Mouse (Mus musculus) hindbrain, embryonic 12.5 days (tissue): ENCODE results near the gene Fancf. TPM values are rescaled to one million over a fixed set of nuclear protein-coding genes. Genes with fewer than 3 reads are reported as not detected.

Source experiments
- ATAC-seq: fragments of 200-750 bp; cut with Nextera tagmentation; 2 replicates; pipeline ENCODE4 v1.8.0; 2017; ENCODE audit warnings: moderate TSS enrichment; ENCODE audit not compliant: low FRiP score
- H3K27ac ChIP-seq: fragments of 300-500 bp; sonication (generic); 2 replicates; pipeline ENCODE4 v1.5.1; 2016; ENCODE audit warnings: mild to moderate bottlenecking
- H3K27me3 ChIP-seq: fragments of 300-500 bp; sonication (generic); 2 replicates; pipeline ENCODE4 v1.6.1; 2016; ENCODE audit warnings: mild to moderate bottlenecking
- H3K36me3 ChIP-seq: fragments of 300-500 bp; sonication (generic); 2 replicates; pipeline ENCODE4 v1.6.1; 2016; ENCODE audit warnings: mild to moderate bottlenecking
- H3K4me1 ChIP-seq: fragments of 300-500 bp; sonication (generic); 2 replicates; pipeline ENCODE4 v1.6.1; 2016
- H3K4me2 ChIP-seq: fragments of 300-500 bp; sonication (generic); replicated peaks from 2 replicates; pipeline ENCODE4 v1.6.1; 2016; ENCODE audit warnings: mild to moderate bottlenecking
- H3K4me3 ChIP-seq: fragments of 300-500 bp; sonication (generic); 2 replicates; pipeline ENCODE4 v1.5.1; 2016; ENCODE audit warnings: mild to moderate bottlenecking
- H3K9ac ChIP-seq: fragments of 300-500 bp; sonication (generic); 2 replicates; pipeline ENCODE4 v1.6.1; 2016; ENCODE audit warnings: mild to moderate bottlenecking, moderate library complexity
- H3K9me3 ChIP-seq: fragments of 300-500 bp; sonication (generic); replicated peaks from 2 replicates; pipeline ENCODE4 v1.6.1; 2016; ENCODE audit warnings: mild to moderate bottlenecking
- WGBS: fragments of 180-500 bp; shearing (Covaris S2); methylation state at CpG from one replicate; pipeline ENCODE4 v1.1.7; 2016; 5-methylcytosine and 5-hydroxymethylcytosine counted together
- polyA plus RNA-seq: library from polyadenylated mRNA; unstranded; fragments of >200 nt; fragmentation: Nextera tagmentation; extraction: Ambion mirVana; gene quantifications from 2 replicates; pipeline ENCODE4 v1.2.1, GENCODE M21; 2016

Gene Fancf
- polyA plus RNA-seq: 14.0 and 15.4 TPM in 2 replicates

- under 1% methylated on average over 36 of the region's 43 CpGs for WGBS
- ATAC-seq: peak; percentile 99
Measured at GRCm38 (mm10) chr7:51862097-51862492, at the start of gene Fancf. TSS of gene Fancf (minus strand) at chr7:51862267.

GRCm38 (mm10) chr7:51899066-51899465 lies 37.0 kb upstream of the Fancf start:
- no peak overlapping the region for H3K4me3 ChIP-seq
- 65% methylated on average over 6 of the region's 6 CpGs for WGBS

More at GRCm38 (mm10) chr7:51862097-51862492, at the start of gene Fancf:
- peak within 1 kb of the TSS; percentile 56 for H3K4me3 ChIP-seq
- H3K36me3 ChIP-seq: peaks cover 4% of the 10 kb centered on the region; the same call in 1 of the 2 replicates
- peak within 1 kb of the TSS; percentile 78 for H3K4me2 ChIP-seq
- H3K4me1 ChIP-seq: peaks cover 23% of the 10 kb centered on the region
- peak within 1 kb of the TSS; percentile 98 for H3K27ac ChIP-seq
- no peaks in the 10 kb centered on the region for H3K27me3 ChIP-seq
- peak within 1 kb of the TSS; percentile 76 for H3K9ac ChIP-seq
- H3K9me3 ChIP-seq: no peaks in the 10 kb centered on the region

GRCm38 (mm10) chr7:51894939-51895338 lies 32.9 kb upstream of the Fancf start:
- WGBS: 46% methylated on average over 2 of the region's 2 CpGs

More at GRCm38 (mm10) chr7:51899066-51899465, 37.0 kb upstream of the Fancf start:
- no peaks in the 10 kb centered on the region for H3K36me3 ChIP-seq
- peaks cover 3% of the 10 kb centered on the region; the same call in 1 of the 2 replicates for H3K4me1 ChIP-seq
- no peaks in the 10 kb centered on the region for H3K9me3 ChIP-seq
- no peak overlapping the region for H3K9ac ChIP-seq
- ATAC-seq: no peak
- no peak overlapping the region for H3K27ac ChIP-seq
- H3K4me2 ChIP-seq: no peak overlapping the region
- H3K27me3 ChIP-seq: no peaks in the 10 kb centered on the region

GRCm38 (mm10) chr7:51894133-51894801 lies 32.2 kb upstream of the Fancf start:
- Histone ChIP-seq H3K4me1 (peaks cover 3% of the 10 kb centered on the region; the same call in 1 of the 2 replicates), H3K4me3 (no peak overlapping the region), H3K9ac (no peak overlapping the region), H3K27me3 (no peaks in the 10 kb centered on the region), H3K27ac (no peak overlapping the region), H3K9me3 (no peaks in the 10 kb centered on the region), H3K4me2 (no peak overlapping the region), H3K36me3 (no peaks in the 10 kb centered on the region)
- WGBS: 79% methylated on average over 4 of the region's 4 CpGs
- ATAC-seq: no peak

More at GRCm38 (mm10) chr7:51894939-51895338, 32.9 kb upstream of the Fancf start:
- Histone ChIP-seq H3K9ac (no peak overlapping the region), H3K4me1 (peaks cover 3% of the 10 kb centered on the region; the same call in 1 of the 2 replicates), H3K4me2 (no peak overlapping the region), H3K27ac (peak overlapping the region; percentile 24; the same call in 1 of the 2 replicates), H3K27me3 (no peaks in the 10 kb centered on the region), H3K9me3 (no peaks in the 10 kb centered on the region), H3K4me3 (no peak overlapping the region), H3K36me3 (no peaks in the 10 kb centered on the region)
- ATAC-seq: no peak

- 93% methylated on average over 4 of the region's 4 CpGs for WGBS
- Histone ChIP-seq H3K4me3 (no peak overlapping the region), H3K27ac (no peak overlapping the region), H3K9ac (no peak overlapping the region), H3K36me3 (no peaks in the 10 kb centered on the region), H3K27me3 (no peaks in the 10 kb centered on the region), H3K4me1 (peaks cover 3% of the 10 kb centered on the region; the same call in 1 of the 2 replicates), H3K4me2 (no peak overlapping the region), H3K9me3 (no peaks in the 10 kb centered on the region)
- no peak for ATAC-seq
Measured at GRCm38 (mm10) chr7:51893008-51893407, 30.9 kb upstream of the Fancf start.

- H3K4me2 ChIP-seq: no peak overlapping the region
- H3K4me3 ChIP-seq: no peak overlapping the region
- 90% methylated on average over 1 of the region's 1 CpGs for WGBS
- no peaks in the 10 kb centered on the region for H3K9me3 ChIP-seq
- H3K36me3 ChIP-seq: no peaks in the 10 kb centered on the region
- no peak for ATAC-seq
- H3K4me1 ChIP-seq: peaks cover 3% of the 10 kb centered on the region; the same call in 1 of the 2 replicates
- H3K27me3 ChIP-seq: no peaks in the 10 kb centered on the region
- no peak overlapping the region for H3K27ac ChIP-seq
- H3K9ac ChIP-seq: no peak overlapping the region
Measured at GRCm38 (mm10) chr7:51892224-51892965, 30.3 kb upstream of the Fancf start.

GRCm38 (mm10) chr7:51889601-51890000 lies 27.5 kb upstream of the Fancf start:
- WGBS: 92% methylated on average over 7 of the region's 7 CpGs
- Histone ChIP-seq H3K9me3 (no peaks in the 10 kb centered on the region), H3K36me3 (no peaks in the 10 kb centered on the region)

GRCm38 (mm10) chr7:51887678-51888567 lies 25.9 kb upstream of the Fancf start:
- no peak overlapping the region for H3K9ac ChIP-seq
- no peak overlapping the region; the same call in 1 of the 2 replicates for H3K27ac ChIP-seq
- no peaks in the 10 kb centered on the region for H3K36me3 ChIP-seq
- H3K4me1 ChIP-seq: no peaks in the 10 kb centered on the region
- H3K4me2 ChIP-seq: no peak overlapping the region
- ATAC-seq: no peak
- WGBS: 71% methylated on average over 11 of the region's 11 CpGs
- H3K9me3 ChIP-seq: no peaks in the 10 kb centered on the region
- no peak overlapping the region for H3K4me3 ChIP-seq
- H3K27me3 ChIP-seq: no peaks in the 10 kb centered on the region

More at GRCm38 (mm10) chr7:51889601-51890000, 27.5 kb upstream of the Fancf start:
- Histone ChIP-seq H3K4me2 (no peak overlapping the region), H3K9ac (no peak overlapping the region), H3K27ac (no peak overlapping the region), H3K27me3 (no peaks in the 10 kb centered on the region), H3K4me1 (no peaks in the 10 kb centered on the region), H3K4me3 (no peak overlapping the region)
- ATAC-seq: no peak

- H3K27me3 ChIP-seq: no peaks in the 10 kb centered on the region
- ATAC-seq: no peak
- WGBS: 56% methylated on average over 3 of the region's 3 CpGs
- H3K4me2 ChIP-seq: no peak overlapping the region
- no peak overlapping the region for H3K4me3 ChIP-seq
- no peaks in the 10 kb centered on the region for H3K9me3 ChIP-seq
- H3K27ac ChIP-seq: no peak overlapping the region
- no peaks in the 10 kb centered on the region for H3K36me3 ChIP-seq
- H3K4me1 ChIP-seq: no peaks in the 10 kb centered on the region
- no peak overlapping the region for H3K9ac ChIP-seq
Measured at GRCm38 (mm10) chr7:51885345-51885744, 23.3 kb upstream of the Fancf start.

- Histone ChIP-seq H3K4me1 (peaks cover 2% of the 10 kb centered on the region; the same call in 1 of the 2 replicates), H3K4me3 (no peak overlapping the region; the same call in 1 of the 2 replicates), H3K27ac (peak overlapping the region; percentile 35; the same call in 1 of the 2 replicates), H3K9me3 (no peaks in the 10 kb centered on the region), H3K27me3 (no peaks in the 10 kb centered on the region), H3K36me3 (no peaks in the 10 kb centered on the region), H3K9ac (no peak overlapping the region), H3K4me2 (peak overlapping the region; percentile 60)
- no peak for ATAC-seq
- 84% methylated on average over 4 of the region's 4 CpGs for WGBS
Measured at GRCm38 (mm10) chr7:51880121-51880520, 18.1 kb upstream of the Fancf start.

- H3K36me3 ChIP-seq: no peaks in the 10 kb centered on the region
- peak overlapping the region; percentile 60 for H3K4me2 ChIP-seq
- whole genome bisulfite sequencing: under 1% methylated on average over 17 of the region's 17 CpGs
- peak; percentile 95 for ATAC-seq
- peak overlapping the region; percentile 89 for H3K27ac ChIP-seq
- peaks cover 2% of the 10 kb centered on the region; the same call in 1 of the 2 replicates for H3K4me1 ChIP-seq
- peak overlapping the region; percentile 39 for H3K4me3 ChIP-seq
- no peaks in the 10 kb centered on the region for H3K27me3 ChIP-seq
- no peaks in the 10 kb centered on the region for H3K9me3 ChIP-seq
- H3K9ac ChIP-seq: peak overlapping the region; percentile 64
Measured at GRCm38 (mm10) chr7:51879136-51879723, 17.2 kb upstream of the Fancf start.
